Mouse (Mus musculus) ZHBTc4 (cell line): ENCODE measurements at regions not wholly inside any gene's neighbourhood (a gene's known extent, or its start where the extent isn't known, plus 50 kb on each side); places are given as distances from the start of the nearest gene placed in this dataset.

Source experiments
- DNase-seq: peaks from one replicate; pipeline ENCODE4 v3.0.0-alpha.2; 2011; ENCODE audit warnings: low read depth, low spot score

DNA sequence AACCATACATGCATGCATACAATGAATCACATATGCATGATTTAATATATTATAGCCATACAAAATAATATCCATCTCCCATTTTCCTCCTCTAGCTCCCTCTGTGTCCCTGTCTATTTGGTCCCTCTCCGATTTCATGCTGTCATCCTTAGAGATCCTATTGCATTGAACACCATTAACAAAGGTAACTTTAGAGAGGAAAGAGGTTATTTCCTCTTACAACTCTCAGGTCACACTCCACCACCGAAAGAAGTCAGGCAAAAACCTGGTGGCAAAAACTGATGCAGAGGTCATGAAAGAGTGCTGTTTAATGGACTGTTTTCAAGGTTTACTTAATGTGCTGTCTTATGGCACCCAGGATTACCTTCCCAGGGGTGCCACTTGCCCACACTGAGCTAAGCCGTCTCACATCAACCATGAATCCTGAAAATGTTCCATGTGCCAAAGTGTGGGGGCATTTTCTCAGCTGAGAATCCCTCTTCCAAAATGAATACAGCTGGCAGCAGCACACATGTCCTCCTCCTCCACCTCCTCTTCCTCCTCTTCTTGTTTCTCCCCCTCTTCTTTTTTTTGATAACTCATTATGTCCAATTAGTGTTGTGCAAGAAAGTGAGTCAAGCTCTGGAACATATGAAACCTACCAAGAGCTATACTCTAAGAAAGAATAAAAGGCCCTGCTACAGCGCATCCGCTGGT is 212.4 kb downstream of the Efhb start:
- DNase-seq, result no peak

DNA sequence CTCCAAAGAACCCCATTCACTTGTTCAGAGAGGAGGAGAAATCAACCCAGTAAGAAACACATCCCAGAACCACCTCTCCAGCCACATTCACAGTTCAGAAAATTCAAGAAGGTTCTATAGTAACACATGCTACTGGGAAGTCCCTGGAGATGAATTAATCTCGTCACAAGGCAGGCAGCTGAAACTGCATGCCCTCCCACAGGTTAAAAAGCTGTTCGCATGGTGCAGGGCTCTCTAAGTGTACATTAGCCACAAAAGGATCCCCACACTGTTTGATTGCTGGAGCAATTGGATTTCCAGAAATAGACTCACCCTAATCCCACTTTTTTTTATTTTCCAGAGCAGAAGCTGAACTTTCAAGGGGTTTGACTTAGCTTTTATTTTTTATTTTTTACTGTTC is 214.6 kb downstream of the Efhb start:
- no peak for DNase-seq

DNA sequence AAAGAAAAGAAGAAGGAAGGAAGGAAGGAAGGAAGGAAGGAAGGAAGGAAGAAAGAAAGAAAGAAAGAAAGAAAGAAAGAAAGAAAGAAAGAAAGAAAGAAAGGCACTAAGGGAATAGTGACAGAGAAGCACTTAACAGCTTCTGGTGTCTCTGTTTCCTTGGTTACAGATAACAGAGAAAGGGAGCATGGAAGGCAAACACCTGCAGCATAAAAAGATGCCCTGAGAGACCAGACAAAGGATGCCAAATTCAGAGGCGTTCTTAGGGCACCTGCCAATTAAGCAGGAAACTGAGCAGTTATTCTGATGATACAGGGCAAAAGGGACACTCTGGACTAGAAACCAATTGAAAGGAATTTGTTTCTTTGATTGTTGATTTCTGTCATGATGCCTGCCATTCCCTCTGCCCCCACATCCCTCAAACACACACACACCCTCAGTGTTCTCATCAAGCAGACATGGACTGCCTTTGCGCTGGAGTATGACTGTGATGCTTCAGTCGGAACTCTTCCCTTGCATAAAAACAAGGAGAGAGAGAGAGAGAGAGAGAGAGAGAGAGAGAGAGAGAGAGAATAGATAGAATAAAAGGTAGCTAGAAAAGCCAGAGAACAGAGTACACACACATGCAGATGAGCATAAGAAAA is 215.4 kb downstream of the Efhb start:
- DNase-seq, result no peak

DNA sequence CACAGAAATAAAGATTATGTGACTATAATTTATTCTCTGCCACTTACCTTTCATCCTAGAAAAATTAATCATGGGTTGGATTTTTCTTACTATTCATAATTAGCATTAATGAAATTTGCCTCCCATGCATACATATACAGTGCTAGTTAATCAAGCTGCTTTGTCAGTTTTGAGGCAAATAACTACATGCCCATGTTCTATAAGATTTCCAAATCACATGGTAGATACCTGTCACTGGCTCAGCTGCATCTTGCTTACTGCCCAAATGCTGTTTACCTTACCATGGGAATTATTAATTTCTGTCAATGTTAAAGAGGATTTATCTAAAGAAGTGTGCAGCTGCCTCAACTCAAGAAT is 252.7 kb downstream of the Efhb start:
- no peak for DNase-seq

- peak; percentile 30 for DNase-seq
Measured at GRCm38 (mm10) chr17:53209720-53210415, 253.3 kb downstream of the Efhb start.
